Mouse (Mus musculus): ENCODE results near the gene Ripk1. TPM values are rescaled to one million over a fixed set of nuclear protein-coding genes. Genes with fewer than 3 reads are reported as not detected.
A peak's percentile ranks its signal among the peaks of the same experiment; 100 is the strongest.
"Not testable (repeated sequence)": the region's sequence is repeated elsewhere in the genome, so short reads cannot be mapped to it uniquely, and the experiment has no call there.

The Ripk1 gene
- total RNA-seq, 4 experiments from 2014 or later: 6.1 to 6.9 (median 6.5) TPM

DNA sequence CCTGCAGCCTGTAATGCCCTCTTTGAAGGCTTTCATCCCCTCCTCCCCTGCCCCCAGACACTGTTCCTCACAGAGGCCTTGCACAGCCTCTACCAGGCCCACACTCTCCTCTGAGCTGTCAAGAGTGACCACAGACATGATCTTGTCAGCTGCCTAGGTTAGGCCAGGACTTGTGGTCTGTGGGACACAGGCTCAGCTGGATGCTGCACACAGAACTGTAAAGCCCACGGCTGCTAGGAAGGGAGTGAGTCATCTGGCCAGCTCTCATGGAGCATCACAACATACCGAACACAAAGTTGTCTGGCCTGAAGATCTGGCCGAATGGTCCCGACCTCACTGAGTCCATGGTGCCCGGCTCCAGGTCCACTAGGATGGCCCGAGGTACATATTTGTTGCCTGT is 73.7 kb downstream of the Ripk1 start:
- not testable (repeated sequence) for DNase-seq (ENCODE audit: low spot score in 2 of 2)

DNA sequence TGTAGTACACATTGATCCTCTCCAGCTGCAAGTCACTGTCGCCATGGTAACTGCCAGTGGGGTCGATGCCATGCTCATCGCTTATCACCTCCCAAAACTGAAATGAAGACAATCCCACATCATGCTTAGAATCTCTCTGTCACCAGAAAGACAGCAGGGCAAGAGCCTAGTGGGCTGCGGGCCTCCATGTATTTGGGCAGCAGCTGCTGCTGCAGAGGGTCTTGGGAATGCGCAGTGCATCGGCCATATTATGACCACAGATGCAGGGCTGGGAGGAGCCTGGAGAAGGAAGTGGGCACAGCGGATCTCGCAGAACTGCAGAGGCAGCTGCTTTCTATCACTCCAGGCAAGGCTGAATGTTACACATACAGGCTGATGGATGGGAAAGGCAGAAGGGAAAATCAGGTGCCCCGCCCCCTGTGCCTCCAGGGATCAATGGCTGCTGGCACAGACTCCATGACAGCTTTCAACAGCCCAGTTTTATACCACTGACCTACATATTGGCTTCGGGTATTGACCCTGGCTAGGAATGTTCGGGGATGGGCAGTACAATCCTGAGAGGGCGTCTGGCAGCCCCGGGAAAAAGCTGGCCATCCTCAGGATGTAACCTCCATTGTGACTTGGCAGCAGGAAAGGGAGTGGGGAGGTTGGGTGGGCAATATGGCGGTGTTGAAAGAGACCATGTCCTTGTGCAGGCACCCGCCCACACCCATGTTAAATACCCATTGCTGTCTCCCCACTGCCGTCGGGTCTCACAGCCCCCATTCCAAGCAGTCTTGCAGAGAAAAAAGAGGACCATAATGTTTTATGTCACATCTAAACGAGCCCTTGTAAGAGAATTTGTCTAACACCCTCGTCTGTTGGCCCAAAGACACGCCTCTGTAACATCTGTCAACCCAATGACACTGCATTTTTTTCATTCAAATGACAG is 74.7 kb downstream of the Ripk1 start:
- peak in 1 of 2 experiments; percentile 50 for DNase-seq (ENCODE audit: low spot score in 2 of 2)

DNA sequence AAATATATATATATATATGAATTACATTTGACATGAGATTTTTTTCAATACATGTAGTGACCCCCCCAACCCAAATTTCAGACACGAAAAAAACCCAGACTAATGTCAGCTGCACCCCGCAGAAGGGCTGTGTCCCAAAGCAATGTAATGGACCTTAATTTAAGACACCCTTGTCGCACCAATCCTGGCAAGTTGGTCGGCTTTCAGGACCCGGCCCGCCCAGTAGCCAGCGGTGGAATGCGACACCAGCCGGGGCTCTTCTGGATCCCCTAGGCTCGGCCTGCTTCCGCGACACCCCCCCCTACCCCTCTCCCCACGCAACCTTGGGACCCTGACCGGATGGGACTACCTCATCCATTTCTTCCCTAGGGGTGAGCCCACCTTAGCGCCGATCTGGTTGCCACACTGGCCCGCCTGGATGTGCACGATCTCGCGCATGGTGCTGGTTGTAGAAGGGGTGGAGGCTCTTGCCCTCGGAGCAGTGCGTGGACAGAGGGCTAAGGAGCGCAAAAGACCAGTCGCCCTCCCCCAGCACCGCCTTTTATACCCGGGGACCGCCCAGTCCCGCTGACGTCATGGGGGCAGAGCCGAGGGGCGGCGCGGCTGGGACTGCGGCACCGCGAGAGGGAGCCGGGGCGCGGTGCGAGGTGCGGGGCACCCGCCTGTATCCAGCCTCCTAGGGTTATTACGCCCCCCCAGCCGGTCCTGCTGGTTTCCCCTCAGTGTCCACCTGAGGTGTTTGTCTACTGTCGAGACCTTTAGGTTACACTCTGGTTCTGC is 75.5 kb downstream of the Ripk1 start, which contains the start of gene Tubb2a:
Gene Tubb2a, minus strand, starts transcription at position 516 of the 780 bp plus-strand sequence.
- DNase-seq (ENCODE audit: low spot score in 2 of 2): peak; percentile 85 to 89

DNA sequence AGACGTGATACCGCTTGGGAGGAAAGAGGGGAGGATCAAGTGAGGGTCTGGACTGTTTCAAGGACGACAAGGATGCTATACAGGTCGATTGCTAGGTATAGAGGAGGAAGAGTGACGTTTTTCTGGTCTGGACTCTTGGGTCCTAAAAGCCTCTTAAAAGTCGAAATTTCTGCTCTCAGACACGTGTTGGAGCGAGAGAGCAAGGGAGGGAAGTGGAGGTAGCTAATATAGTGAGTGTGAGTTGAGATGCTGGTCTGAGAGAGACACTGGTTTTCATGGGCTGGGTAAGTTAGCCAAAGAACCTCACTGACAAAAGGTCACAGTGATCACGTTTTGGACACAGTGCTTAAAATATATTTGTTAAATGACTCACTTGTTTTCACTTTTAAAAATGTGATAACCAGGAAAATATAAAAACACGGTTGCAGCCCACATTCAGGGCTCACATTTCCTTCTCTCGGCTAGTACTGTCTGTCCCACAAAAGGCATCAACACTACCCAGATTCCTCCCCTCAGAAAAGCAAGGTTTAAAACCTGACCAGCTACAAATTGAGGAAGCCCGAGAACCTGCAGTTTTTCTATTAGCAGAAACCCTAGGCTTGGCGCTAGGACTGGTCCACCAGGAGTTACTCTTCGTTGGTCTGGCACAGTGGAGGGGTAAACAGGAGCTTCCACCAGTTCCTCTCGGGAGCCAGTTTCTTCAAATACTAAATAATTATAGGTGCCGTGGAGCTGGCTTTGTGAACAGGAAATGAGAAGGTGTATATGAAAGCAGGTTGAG is 76.5 kb downstream of the Ripk1 start:
- DNase-seq (ENCODE audit: low spot score in 2 of 2): no peak

DNA sequence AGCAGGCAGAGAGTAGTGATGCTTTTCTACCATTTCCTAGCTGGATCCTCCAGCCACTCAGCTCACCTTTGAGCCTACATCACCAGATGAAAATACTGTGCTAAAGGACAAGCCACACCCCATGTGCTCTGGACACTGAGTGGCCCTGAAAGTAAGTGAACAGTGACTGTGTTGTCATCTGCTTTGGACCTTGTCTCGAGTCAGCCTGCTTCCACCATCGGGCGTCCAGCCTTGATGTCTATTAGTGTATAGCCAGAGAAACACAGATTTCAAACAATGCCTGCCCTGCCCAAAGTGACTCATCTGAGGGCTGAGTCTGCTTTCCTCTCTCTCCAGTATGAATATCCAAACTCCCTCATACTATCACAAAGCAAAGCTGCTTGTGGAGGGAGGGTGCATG is 77.6 kb downstream of the Ripk1 start:
- DNase-seq (ENCODE audit: low spot score in 2 of 2): no peak

DNA sequence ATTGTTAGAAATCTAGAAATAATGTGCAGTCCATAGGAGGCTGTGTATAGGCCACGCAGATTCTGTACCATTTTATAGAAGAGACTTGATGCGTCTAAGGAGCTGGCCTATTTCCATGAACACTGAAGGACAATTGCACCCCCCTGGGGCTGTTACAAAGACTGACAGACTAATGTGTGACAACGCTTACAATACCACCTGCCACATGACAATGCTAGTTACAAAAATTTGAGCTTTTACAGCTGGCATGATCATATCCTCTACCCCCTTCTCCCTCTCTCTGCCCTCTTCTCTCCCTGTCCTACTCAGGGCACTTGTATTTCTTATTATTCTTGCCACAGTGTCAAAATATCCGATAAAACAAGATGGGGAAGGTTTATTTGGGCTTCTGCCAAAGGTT is 79.8 kb downstream of the Ripk1 start:
- no peak for DNase-seq (ENCODE audit: low spot score in 2 of 2)

DNA sequence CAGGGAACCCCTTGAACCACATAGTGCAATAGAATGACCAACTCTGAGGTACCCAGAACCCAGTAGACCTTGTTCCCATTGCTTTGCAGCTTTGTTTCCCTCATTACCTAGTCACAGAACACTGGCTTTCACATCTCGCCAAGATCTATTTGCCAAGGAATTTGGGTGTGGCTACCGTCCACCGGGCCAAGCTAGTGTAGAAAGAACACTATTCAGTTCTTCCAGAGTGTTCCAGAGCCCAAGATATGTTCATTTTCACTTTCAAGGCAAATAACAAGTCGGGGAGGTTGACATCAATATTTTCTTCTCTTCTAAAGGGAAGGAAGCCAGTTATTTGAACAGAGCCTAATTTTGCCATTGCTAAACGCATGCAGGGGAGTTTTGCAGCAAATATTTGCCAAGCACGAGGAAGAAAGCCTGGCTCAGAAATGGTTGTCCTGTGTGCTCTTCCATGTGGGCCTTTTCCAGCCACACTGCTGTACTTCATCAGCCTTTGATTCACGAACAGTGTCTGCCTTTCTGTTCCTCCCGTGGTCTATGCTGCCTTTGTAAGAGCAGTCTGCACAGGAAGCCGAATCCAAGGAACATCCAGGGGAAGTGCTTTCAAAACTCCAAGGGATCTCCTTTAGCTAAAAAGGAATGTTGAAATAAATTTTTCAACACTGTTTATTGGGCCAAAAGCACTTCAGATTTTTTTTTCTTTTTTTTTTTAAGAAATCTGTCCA is 82.0 kb downstream of the Ripk1 start:
- DNase-seq (ENCODE audit: low spot score in 2 of 2): no peak

Other genes starting within 250 kb of the Ripk1 start
- gene Serpinb6e, start 159.0 kb upstream of the Ripk1 start, total RNA-seq (2022): not detected
- gene Serpinb6c, start 96.7 kb upstream of the Ripk1 start, total RNA-seq (2022): 1 to 10 TPM in 1 of 4 experiments, under 1 TPM in 3; 0.39 to 1.7 (median 0.77) TPM
- gene Nqo2, start 37.7 kb upstream of the Ripk1 start, total RNA-seq (2022): 1 to 10 TPM; 5.7 to 9.0 (median 7.8) TPM
- gene Serpinb6a, start 431 bp downstream of the Ripk1 start, total RNA-seq (2022): 10 to 100 TPM; 36.0 to 44.5 (median 39.3) TPM
- 10 to 100 TPM; 41.4 to 49.8 (median 45.9) TPM for gene Bphl, start 35.2 kb downstream of the Ripk1 start, total RNA-seq (2022)
- 100 to 1,000 TPM; 633 to 733 (median 691) TPM for gene Tubb2a, start 75.6 kb downstream of the Ripk1 start, total RNA-seq (2022)
- gene Tubb2b, start 128.1 kb downstream of the Ripk1 start, total RNA-seq (2022): 100 to 1,000 TPM; 158 to 170 (median 167) TPM
- 10 to 100 TPM; 22.1 to 27.2 (median 25.6) TPM for gene Psmg4, start 160.6 kb downstream of the Ripk1 start, total RNA-seq (2022)